Mouse (Mus musculus) limb, embryonic 14.5 days (tissue): Measurements from ENCODE around the gene Arl5a. TPM values are rescaled to one million over a fixed set of nuclear protein-coding genes. Genes with fewer than 3 reads are reported as not detected.

Experiments
- ATAC-seq: fragments of 200-750 bp; cut with Nextera tagmentation; 2 replicates; pipeline ENCODE4 v1.8.0; 2017; ENCODE audit warnings: low read depth, moderate number of reproducible peaks, moderate TSS enrichment; ENCODE audit not compliant: low FRiP score
- DNase-seq: peaks from one replicate; pipeline ENCODE4 v3.0.0-alpha.2; 2015; ENCODE audit warnings: low spot score
- H3K27ac ChIP-seq: fragments of 300-500 bp; sonication (generic); replicated peaks from 2 replicates; pipeline ENCODE4 v1.5.1; 2014; ENCODE audit warnings: low read depth, mild to moderate bottlenecking, low read length, moderate library complexity, mixed read lengths
- H3K27me3 ChIP-seq: fragments of 300-500 bp; sonication (generic); 2 replicates; pipeline ENCODE4 v1.6.1; 2014; ENCODE audit warnings: low read length, mixed read lengths; ENCODE audit not compliant: control insufficient read depth, insufficient read depth
- H3K36me3 ChIP-seq: fragments of 300-500 bp; sonication (generic); 2 replicates; pipeline ENCODE4 v1.6.1; 2014; ENCODE audit warnings: mild to moderate bottlenecking, low read length, moderate library complexity, mixed read lengths; ENCODE audit not compliant: control insufficient read depth, insufficient read depth
- H3K4me1 ChIP-seq: fragments of 300-500 bp; sonication (generic); 2 replicates; pipeline ENCODE4 v1.6.1; 2014; ENCODE audit warnings: antibody characterized with exemption, low read length, mixed read lengths; ENCODE audit not compliant: control insufficient read depth, insufficient read depth
- H3K4me2 ChIP-seq: fragments of 300-500 bp; sonication (generic); replicated peaks from 2 replicates; pipeline ENCODE4 v1.6.1; 2014; ENCODE audit warnings: low read depth, mild to moderate bottlenecking, low read length, moderate library complexity; ENCODE audit not compliant: severe bottlenecking
- H3K4me3 ChIP-seq: fragments of 300-500 bp; sonication (generic); replicated peaks from 2 replicates; pipeline ENCODE4 v1.5.1; 2014; ENCODE audit warnings: low read length
- H3K9ac ChIP-seq: fragments of 300-500 bp; sonication (generic); 2 replicates; pipeline ENCODE4 v1.6.1; 2014; ENCODE audit warnings: mild to moderate bottlenecking, low read depth, low read length, moderate library complexity; ENCODE audit not compliant: severe bottlenecking
- H3K9me3 ChIP-seq: fragments of 300-500 bp; sonication (generic); 2 replicates; pipeline ENCODE4 v1.6.1; 2016; ENCODE audit warnings: low read length; ENCODE audit not compliant: control insufficient read depth
- POLR2A ChIP-seq: fragments of 200-500 bp; IDR thresholded peaks from 2 replicates; pipeline ENCODE4 v1.8.0; 2012; ENCODE audit warnings: inconsistent platforms, mild to moderate bottlenecking, moderate library complexity, borderline replicate concordance; ENCODE audit not compliant: insufficient read depth, insufficient read length; ENCODE audit errors: extremely low read depth
- WGBS: fragments of 180-500 bp; shearing (Covaris S2); extraction: QIAGEN DNeasy Blood & Tissue Kit; methylation state at CpG from one replicate; pipeline ENCODE4 v1.1.7; 2014; 5-methylcytosine and 5-hydroxymethylcytosine counted together
- polyA plus RNA-seq, 2 experiments: library from polyadenylated mRNA; depleted of rRNA in 1 of 2; stranded (reverse) in 1 of 2; unstranded in 1 of 2; fragments of >200 nt; fragmentation: Nextera tagmentation in 1 of 2; extraction: Ambion mirVana in 1 of 2; gene quantifications; 2 replicates each; pipeline versions ENCODE4 v1.2.1 to v1.2.3; 2012 to 2014

Arl5a gene
- polyA plus RNA-seq, 2 experiments, result 35.7 to 65.0 TPM

DNA sequence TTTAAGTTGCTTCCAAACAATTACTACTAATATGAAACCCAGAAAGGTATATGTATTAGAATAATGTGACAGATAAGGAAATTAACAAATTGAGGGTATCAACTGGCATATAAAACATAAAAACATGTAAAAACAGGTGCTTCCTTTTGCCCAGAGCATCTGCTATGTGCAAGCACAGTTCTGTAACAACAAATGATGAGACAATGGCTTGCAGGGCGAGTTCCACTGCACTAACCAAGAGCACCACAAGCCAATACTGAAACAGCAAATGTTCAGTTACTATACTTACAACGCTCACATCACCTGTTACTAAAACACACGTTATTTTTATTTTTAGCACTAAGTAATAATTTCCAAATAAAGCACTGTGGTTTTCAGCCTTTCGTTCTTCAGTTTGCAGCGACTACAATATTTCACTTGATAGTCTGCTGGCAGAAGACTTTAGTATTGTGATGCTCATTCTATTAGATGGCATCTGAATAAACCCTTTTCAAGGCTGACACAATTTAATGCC lies 12.1 kb downstream of the Arl5a start:
- H3K27ac ChIP-seq, result no peak overlapping the region
- H3K4me3 ChIP-seq, result no peak overlapping the region
- 92% methylated on average over 5 of the region's 5 CpGs for WGBS
- peaks cover 25% of the 10 kb centered on the region for H3K9me3 ChIP-seq
- H3K36me3 ChIP-seq, result peaks cover 66% of the 10 kb centered on the region
- ATAC-seq (no peak), DNase-seq (no peak)
- H3K27me3 ChIP-seq, result no peaks in the 10 kb centered on the region
- TF ChIP-seq POLR2A, result no peak
- no peak overlapping the region for H3K4me2 ChIP-seq
- H3K9ac ChIP-seq, result no peak overlapping the region
- no peaks in the 10 kb centered on the region for H3K4me1 ChIP-seq

DNA sequence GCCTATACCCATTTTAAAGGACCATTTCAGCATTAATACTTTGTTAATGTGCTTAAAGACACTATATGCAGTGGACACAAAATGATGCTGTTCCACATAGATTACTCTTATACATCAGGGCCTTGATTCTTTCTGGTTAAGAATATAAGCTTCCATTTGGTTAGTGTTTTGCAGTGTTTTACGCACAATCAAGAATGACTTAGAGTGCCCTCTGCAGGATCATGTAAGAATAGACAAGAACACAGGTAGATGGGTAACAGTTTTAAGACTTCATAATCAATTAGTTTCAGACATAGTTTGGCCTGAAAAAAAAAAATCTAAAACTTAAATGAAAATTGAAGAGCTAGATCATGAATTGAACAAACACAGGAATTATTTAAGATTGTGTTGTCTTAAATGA lies 18.2 kb downstream of the Arl5a start:
- peaks cover 81% of the 10 kb centered on the region for H3K36me3 ChIP-seq
- DNase-seq (no peak), ATAC-seq (no peak)
- no peaks in the 10 kb centered on the region for H3K27me3 ChIP-seq
- TF ChIP-seq POLR2A, result no peak
- WGBS, result 95% methylated on average over 1 of the region's 1 CpGs
- H3K4me3 ChIP-seq, result no peak overlapping the region
- no peak overlapping the region for H3K4me2 ChIP-seq
- H3K4me1 ChIP-seq, result no peaks in the 10 kb centered on the region
- H3K9me3 ChIP-seq, result peaks cover 22% of the 10 kb centered on the region
- no peak overlapping the region for H3K27ac ChIP-seq
- H3K9ac ChIP-seq, result no peak overlapping the region

DNA sequence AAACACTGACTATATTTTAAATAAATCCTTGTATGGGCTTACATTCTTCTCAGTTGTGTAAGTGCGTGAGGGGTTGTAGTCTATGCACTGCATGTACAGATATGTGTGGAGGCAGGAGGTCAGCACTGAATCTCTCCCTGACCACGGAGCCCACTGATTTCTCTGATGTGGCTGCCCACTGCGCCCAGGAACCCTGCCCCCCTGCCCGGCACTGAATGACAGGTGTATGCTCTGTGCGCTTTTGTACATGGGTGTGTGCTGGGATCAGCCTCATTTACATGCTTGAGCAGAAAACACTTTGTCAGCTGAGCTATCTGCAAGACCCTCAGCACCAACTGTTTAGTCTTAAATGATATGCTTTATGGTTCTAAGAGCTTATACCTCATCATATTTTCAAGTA lies 19.5 kb downstream of the Arl5a start:
- no peak for ATAC-seq
- no peaks in the 10 kb centered on the region for H3K27me3 ChIP-seq
- 96% methylated on average over 5 of the region's 5 CpGs for WGBS
- no peak overlapping the region for H3K4me3 ChIP-seq
- H3K4me2 ChIP-seq, result no peak overlapping the region
- H3K36me3 ChIP-seq, result peaks cover 70% of the 10 kb centered on the region
- H3K4me1 ChIP-seq, result no peaks in the 10 kb centered on the region
- H3K27ac ChIP-seq, result no peak overlapping the region
- DNase-seq, result no peak
- H3K9me3 ChIP-seq, result peaks cover 10% of the 10 kb centered on the region
- no peak overlapping the region for H3K9ac ChIP-seq
- no peak for TF ChIP-seq POLR2A

DNA sequence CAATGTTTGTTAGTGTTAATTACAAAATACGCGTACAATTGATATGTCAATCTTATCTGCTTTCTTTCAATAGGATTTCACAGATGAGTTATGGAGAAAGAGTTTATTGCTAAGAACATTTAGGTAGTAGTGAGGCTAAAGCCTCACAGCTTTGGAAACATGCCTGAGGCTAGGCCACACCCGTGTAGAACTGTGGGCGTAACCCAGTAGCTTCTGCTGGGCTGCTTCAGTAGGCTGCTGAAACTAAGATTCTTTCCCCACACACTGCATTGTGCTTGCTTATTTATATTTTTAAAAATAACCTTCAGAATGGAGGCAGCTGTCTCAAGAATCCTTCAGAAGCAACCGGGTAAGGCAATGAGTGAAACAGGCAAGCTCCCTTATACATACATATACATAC lies 30.2 kb downstream of the Arl5a start:
- no peak for ATAC-seq
- Histone ChIP-seq H3K36me3 (peaks cover 2% of the 10 kb centered on the region; the same call in 1 of the 2 replicates), H3K4me2 (no peak overlapping the region), H3K9ac (no peak overlapping the region), H3K27me3 (no peaks in the 10 kb centered on the region), H3K4me3 (no peak overlapping the region), H3K4me1 (no peaks in the 10 kb centered on the region), H3K27ac (no peak overlapping the region), H3K9me3 (no peaks in the 10 kb centered on the region)
- no peak for TF ChIP-seq POLR2A
- 86% methylated on average over 5 of the region's 5 CpGs for WGBS
- DNase-seq, result no peak

DNA sequence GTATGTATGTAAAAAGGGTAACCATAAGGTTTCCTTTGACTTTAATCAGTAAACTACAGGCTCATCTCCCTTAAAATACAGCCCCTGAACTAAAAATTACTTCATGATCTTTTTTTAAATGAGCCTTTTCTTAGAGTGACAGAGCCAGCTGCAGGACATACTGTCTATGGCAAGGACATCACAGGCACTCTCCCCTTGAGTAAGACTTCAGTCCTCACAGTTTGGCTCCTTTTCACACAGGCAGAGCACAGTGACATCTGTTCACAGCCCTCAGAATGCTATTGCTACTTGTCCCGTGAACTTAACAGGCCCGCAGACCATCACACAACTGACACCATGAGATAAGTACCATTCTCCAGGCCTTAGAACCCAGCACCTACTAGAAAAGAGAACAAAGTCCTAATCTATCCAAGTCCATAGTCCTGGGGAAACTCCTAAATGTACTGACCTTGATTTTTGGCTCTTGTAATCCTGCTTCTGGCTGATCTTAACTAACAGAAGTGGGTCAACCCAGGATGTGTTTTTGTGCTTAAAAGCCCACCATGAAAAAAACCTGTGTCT lies 34.2 kb downstream of the Arl5a start:
- Histone ChIP-seq H3K36me3 (no peaks in the 10 kb centered on the region), H3K4me2 (no peak overlapping the region), H3K9ac (no peak overlapping the region), H3K27ac (no peak overlapping the region), H3K9me3 (no peaks in the 10 kb centered on the region), H3K4me3 (no peak overlapping the region), H3K4me1 (no peaks in the 10 kb centered on the region), H3K27me3 (no peaks in the 10 kb centered on the region)
- peak; percentile 78 for ATAC-seq
- 62% methylated on average over 2 of the region's 2 CpGs for WGBS
- peak; percentile 39 for DNase-seq
- no peak for TF ChIP-seq POLR2A
